ENCODE assay signal across 16 mouse cellular contexts in the genomic region with DNA sequence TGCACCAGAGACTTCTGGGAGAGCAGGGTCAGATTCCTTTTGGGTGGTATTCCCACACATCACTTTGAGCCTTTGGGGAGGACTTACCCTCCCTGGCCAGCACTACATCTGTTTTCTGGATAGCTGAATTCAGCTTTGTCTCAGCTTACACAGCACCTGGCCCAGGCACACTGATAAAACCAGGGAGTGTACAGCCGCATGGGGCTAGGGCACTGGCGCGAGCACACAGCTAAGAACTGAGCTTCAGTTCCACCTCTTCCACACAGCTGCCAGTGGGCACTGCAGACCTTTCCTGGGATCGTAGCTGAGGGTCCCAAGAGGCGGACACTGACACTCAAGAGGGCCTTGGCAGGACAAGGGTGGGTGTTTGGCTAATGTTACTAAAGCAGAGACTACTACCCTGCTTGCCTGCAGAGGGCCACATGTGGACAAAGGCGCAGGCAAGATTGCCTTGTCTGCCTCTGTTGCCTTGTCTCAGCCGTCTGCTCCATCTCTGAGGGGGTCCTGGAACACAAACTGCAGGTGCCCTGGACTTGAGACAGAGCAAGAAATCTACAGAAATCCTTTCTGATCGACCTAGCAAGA. TPM values are rescaled to one million over a fixed set of nuclear protein-coding genes. Genes with fewer than 3 reads are reported as not detected.
A peak's percentile ranks its signal among the peaks of the same experiment; 100 is the strongest.
DNase-seq lines count a peak whose midpoint lies in the region; ATAC-seq lines count a peak whose summit lies in the region.
"Had no signal": no experiment of that assay in that cellular context is flagged by ENCODE, and none has a peak within 500 bp of the region (broad histone marks: within the 10 kb centered on the region; RNA-seq: fewer than 3 reads in every experiment).

No protein-coding gene starts in this region.

- no peak overlapping the region for H3K4me2 ChIP-seq in kidney, embryonic 16.5 days (replicated peaks; ENCODE audit: low read depth, low read length)
- peak overlapping the region; percentile 37 for H3K4me2 ChIP-seq in liver, embryonic 16.5 days (ENCODE audit: low read depth, low read length)
- H3K4me2 ChIP-seq: heart, embryonic 13.5 days; neural tube, embryonic 13.5 days had no signal

- intact Hi-C loops in gastrocnemius, postnatal 14 days (cut with DNase I; ENCODE audit: low total_unique reads), result no loop called here

- DNase-seq in kidney, adult 8-10 months, result no peak
- DNase-seq in c-Kit-negative CD71-positive TER-119-positive erythroid progenitor cells, embryonic 14.5 days (ENCODE audit: low read depth, low spot score), result peak; percentile 44
- no peak for DNase-seq in right cerebral cortex, postnatal 25 days
- DNase-seq in gastrocnemius, postnatal 4 days (ENCODE audit: low spot score in 2 of 2), result no peak
- DNase-seq in gastrocnemius, postnatal 14 days, result no peak
- DNase-seq: cerebellum, postnatal 14 days; gastrocnemius, postnatal 25 days; heart, postnatal 4 days; kidney, adult 9 months; lung, adult 18-20 months had no signal

- no peak overlapping the region for H3K9ac ChIP-seq in kidney, embryonic 16.5 days (replicated peaks; ENCODE audit: low read length)
- H3K9ac ChIP-seq in liver, embryonic 16.5 days (ENCODE audit: low read depth, low read length), result peak overlapping the region; percentile 53
- H3K9ac ChIP-seq: heart, embryonic 13.5 days; neural tube, embryonic 13.5 days had no signal

- no peak overlapping the region for H3K27ac ChIP-seq in kidney, embryonic 16.5 days (ENCODE audit: low read length)
- peak overlapping the region; percentile 92 for H3K27ac ChIP-seq in liver, embryonic 16.5 days (ENCODE audit: low read length)
- H3K27ac ChIP-seq: heart, embryonic 13.5 days; hindbrain, postnatal 0 days; neural tube, embryonic 13.5 days had no signal

- H3K27me3 ChIP-seq in kidney, embryonic 16.5 days (ENCODE audit: insufficient read depth, low read length), result no peaks in the 10 kb centered on the region
- no peaks in the 10 kb centered on the region for H3K27me3 ChIP-seq in liver, embryonic 16.5 days (ENCODE audit: control insufficient read depth, insufficient read depth, low read depth, low read length)
- H3K27me3 ChIP-seq: heart, embryonic 13.5 days; neural tube, embryonic 13.5 days had no signal

- no peak overlapping the region for H3K4me3 ChIP-seq in kidney, embryonic 16.5 days (ENCODE audit: low read length)
- no peak overlapping the region for H3K4me3 ChIP-seq in liver, embryonic 16.5 days (ENCODE audit: low read depth, low read length)
- H3K4me3 ChIP-seq: heart, embryonic 13.5 days; neural tube, embryonic 13.5 days had no signal

- no peaks in the 10 kb centered on the region for H3K9me3 ChIP-seq in kidney, embryonic 16.5 days (ENCODE audit: low read length)
- H3K9me3 ChIP-seq in liver, embryonic 16.5 days (replicated peaks; ENCODE audit: control insufficient read depth, low read length), result no peaks in the 10 kb centered on the region
- H3K9me3 ChIP-seq: heart, embryonic 13.5 days; neural tube, embryonic 13.5 days had no signal

- peaks cover 25% of the 10 kb centered on the region for H3K36me3 ChIP-seq in kidney, embryonic 16.5 days (ENCODE audit: insufficient read depth, low read length)
- peaks cover 3% of the 10 kb centered on the region; the same call in 1 of the 2 replicates for H3K36me3 ChIP-seq in liver, embryonic 16.5 days (ENCODE audit: control insufficient read depth, insufficient read depth)

- 69% methylated on average over 8 of the region's 8 CpGs for WGBS in kidney, embryonic 16.5 days
- 39% methylated on average over 8 of the region's 8 CpGs for WGBS in liver, embryonic 16.5 days (ENCODE audit: insufficient replicate concordance)

- H3K4me1 ChIP-seq in kidney, embryonic 16.5 days (ENCODE audit: insufficient read depth, low read length), result no peaks in the 10 kb centered on the region; the same call in 1 of the 2 replicates
- H3K4me1 ChIP-seq in liver, embryonic 16.5 days (ENCODE audit: control insufficient read depth, low read depth, low read length), result peaks cover 47% of the 10 kb centered on the region

- peak; percentile 56; the same call in 1 of the 2 replicates for ATAC-seq in kidney, embryonic 16.5 days (ENCODE audit: low FRiP score, low TSS enrichment)
- ATAC-seq in erythroid progenitor cell, adult 5-6 weeks (replicated peaks; ENCODE audit: low FRiP score, poor library complexity, severe bottlenecking), result peak; percentile 60
- ATAC-seq in liver, embryonic 16.5 days (ENCODE audit: low read depth), result peak; percentile 75
- ATAC-seq: hindbrain, postnatal 0 days had no signal

RNA-seq across cellular contexts. Expression of gene Cabin1, which starts 57.4 kb away (rescaled TPM):
- polyA plus RNA-seq in kidney, embryonic 16.5 days (2015; fragmentation: Nextera tagmentation; extraction: Ambion mirVana), result 34.0 and 34.9 TPM in 2 replicates
- 108 and 136 TPM in 2 replicates for total RNA-seq in erythroid progenitor cell, adult 5-6 weeks (2015; ENCODE audit: low replicate concordance)
- 115 and 143 TPM in 2 replicates for total RNA-seq in erythroid progenitor cell, adult 5-6 weeks (2017; ENCODE audit: low replicate concordance)
- polyA plus RNA-seq in liver, embryonic 16.5 days (2015; fragmentation: Nextera tagmentation; extraction: Ambion mirVana), result 11.6 and 13.6 TPM in 2 replicates
- total RNA-seq in gastrocnemius, postnatal 4 days (2021), result 10 to 100 TPM; 29.1 to 30.4 TPM
- 10 to 100 TPM in 1 of 2 experiments, 1 to 10 TPM in 1; 9.6 to 10.9 TPM for total RNA-seq in gastrocnemius, postnatal 14 days (2021)
